Mouse (Mus musculus): ENCODE measurements around the gene Tm9sf3.
"Not testable (repeated sequence)": the region's sequence is repeated elsewhere in the genome, so short reads cannot be mapped to it uniquely, and the experiment has no call there.

The Tm9sf3 gene

GRCm38 (mm10) chr19:41263630-41264295, at the start of gene Tm9sf3:
Gene Tm9sf3 (minus strand): TSS chr19:41263997.
- DNase-seq = peak; percentile 81 to 83

DNA sequence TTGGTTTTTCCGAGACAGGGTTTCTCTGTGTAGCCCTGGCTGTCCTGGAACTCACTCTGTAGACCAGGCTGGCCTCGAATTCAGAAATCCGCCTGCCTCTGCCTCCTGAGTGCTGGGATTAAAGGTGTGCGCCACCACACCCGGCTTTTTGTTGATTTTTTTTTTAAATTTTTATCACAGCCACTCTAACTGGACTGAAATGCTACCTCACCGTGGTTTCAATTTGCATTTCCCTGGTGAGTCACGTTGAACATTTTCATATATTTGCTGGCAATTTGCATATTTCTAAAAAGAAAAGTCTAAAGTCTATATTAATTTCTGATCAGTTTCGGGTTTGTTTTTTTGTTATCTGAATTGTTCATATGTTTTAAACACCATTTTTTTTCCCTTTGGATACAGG, 48.8 kb upstream of the Tm9sf3 start:
- not testable (repeated sequence) for DNase-seq

GRCm38 (mm10) chr19:41312027-41312426, 48.2 kb upstream of the Tm9sf3 start:
- DNase-seq = no peak

DNA sequence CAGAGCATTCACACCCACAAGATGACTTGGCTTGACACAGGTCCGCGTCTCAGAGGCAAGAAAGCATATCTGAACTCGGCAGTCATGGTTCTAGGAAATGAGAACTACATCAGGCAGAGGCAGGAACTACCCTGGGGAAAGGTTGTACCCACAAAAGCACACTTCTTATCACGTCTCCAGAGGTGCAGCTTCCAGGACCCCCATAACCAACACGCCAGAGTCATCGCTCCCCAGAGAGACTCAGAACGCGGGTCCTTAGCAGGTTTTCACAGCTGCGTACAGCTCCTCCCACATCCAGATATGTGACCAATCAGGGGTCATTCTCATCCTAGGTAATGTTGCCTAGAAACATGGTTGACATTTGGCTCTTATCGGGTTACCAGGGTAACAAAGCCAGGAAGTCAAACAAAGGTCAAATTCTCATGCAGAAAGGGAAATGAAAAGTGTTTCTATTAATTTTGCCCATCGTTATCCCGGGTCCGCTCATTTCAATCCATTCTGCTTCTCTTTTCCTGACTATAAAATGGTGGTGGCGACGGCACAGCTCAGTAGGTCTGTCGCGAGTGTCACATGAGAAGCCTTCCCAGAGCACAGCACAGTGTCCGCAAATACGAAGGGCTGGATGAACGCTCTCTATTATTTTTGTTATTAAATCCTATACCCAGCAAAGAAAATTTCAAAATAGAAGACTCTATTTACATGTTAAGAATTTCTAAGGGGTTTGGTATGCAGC, 47.3 kb upstream of the Tm9sf3 start:
- DNase-seq = no peak

GRCm38 (mm10) chr19:41303933-41304332, 40.1 kb upstream of the Tm9sf3 start:
- DNase-seq = no peak

DNA sequence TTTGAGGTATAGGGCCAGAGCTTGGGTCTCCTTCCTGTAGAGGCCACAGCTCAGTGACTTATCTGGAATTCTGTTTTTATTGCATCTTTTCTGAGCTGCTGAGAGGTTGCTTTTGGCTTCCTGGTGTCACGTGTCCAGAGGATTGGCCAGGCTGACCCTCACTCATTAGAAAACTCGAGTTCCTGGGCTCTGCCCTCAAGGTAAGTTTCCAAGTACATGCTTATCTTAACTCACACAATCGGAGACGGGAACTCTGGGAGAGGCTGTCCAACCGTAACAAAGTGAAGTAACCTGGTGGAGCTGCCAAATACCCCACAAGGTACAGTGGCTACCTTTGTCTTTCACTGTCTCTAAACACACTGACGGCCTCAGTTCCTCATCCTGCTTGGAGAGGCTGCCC, 39.6 kb upstream of the Tm9sf3 start:
- no peak for DNase-seq

DNA sequence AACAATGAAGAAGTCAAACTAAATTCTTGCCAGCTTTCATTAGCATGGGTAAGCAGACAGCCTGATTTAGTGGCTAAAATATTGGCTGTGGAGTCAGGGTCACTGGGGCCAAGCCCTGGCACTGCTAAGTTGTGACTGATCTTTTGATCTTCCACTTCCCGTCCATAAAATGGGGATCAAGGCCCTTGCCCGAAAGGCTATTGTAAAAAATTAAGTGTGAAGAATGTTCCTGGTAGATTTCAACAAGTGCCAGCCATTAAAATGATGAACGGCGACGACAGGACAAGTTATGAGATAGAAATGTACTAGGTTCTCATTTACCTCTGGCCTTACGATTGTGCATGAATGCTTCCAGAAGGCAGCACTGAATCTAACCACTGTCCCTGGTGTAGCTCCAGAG, 38.1 kb upstream of the Tm9sf3 start:
- DNase-seq = no peak

- no peak for DNase-seq
Measured at GRCm38 (mm10) chr19:41299446-41299845, 35.6 kb upstream of the Tm9sf3 start.

GRCm38 (mm10) chr19:41290952-41291619, 27.3 kb upstream of the Tm9sf3 start:
- no peak for DNase-seq

- DNase-seq = no peak
Measured at GRCm38 (mm10) chr19:41288568-41288967, 24.8 kb upstream of the Tm9sf3 start.

DNA sequence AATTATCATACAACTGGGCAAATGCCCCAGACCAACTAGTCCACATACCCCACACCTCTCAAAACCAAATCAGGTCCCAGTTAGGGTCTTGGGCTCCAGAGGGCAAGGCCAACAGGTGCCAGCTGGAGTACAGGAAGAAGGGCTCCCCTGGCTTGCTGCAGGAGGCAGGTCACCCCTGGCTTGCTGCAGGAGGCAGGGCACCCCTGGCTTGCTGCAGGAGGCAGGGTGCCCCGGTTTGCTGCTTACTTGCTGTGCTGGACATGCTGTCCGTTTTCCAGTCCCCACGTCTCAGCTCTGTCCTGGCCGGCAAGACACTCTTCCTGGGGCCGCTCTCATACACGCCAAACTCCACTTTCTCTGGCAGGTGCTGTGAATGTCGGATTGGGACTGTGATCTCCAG, 23.4 kb upstream of the Tm9sf3 start:
- no peak for DNase-seq

DNA sequence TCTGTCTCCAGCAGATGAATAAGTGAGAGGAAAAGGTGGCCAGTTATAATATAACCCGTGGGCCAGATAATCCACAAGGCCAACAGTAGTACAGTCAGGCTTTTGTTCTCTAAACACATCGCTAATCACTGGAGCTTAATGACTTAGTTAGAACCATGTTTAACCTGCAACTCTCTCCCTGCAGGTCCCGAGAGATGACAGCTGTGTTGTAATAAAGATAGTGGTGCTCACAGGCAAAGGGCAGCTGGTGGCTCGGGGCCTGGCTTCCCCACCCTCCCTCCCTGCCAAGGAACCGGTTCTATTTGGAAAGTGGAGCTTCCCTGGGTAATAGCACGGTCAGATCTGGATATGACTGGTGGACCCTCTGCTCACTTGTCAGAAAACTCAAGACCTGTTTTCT, 20.7 kb upstream of the Tm9sf3 start:
- no peak for DNase-seq

- no peak for DNase-seq
Measured at GRCm38 (mm10) chr19:41282718-41283117, 18.9 kb upstream of the Tm9sf3 start.

- no peak for DNase-seq
Measured at GRCm38 (mm10) chr19:41282216-41282615, 18.4 kb upstream of the Tm9sf3 start.

- DNase-seq = no peak
Measured at GRCm38 (mm10) chr19:41279724-41280244, 16.0 kb upstream of the Tm9sf3 start.

- DNase-seq = no peak
Measured at GRCm38 (mm10) chr19:41278606-41279005, 14.8 kb upstream of the Tm9sf3 start.

DNA sequence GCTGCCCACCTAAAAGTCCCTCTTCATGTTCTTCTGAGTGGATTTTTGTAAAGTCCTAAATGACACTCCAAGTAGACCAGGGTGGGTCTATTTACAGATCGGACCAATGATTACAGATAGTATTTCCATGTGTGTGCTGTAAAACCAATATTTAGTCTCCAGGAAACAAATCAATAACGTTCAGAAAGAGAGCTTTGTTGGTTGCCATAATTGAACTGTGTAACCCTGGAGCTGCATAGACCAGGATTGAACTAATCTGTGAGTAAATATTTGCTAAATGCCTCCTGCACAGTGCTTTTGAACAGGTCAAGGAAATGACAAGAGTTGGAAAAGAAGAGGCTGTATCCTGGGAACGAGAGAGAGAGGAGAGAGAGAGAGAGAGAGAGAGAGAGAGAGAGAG, 11.8 kb upstream of the Tm9sf3 start:
- no peak for DNase-seq

GRCm38 (mm10) chr19:41270906-41271305, 7.1 kb upstream of the Tm9sf3 start:
- no peak for DNase-seq

DNA sequence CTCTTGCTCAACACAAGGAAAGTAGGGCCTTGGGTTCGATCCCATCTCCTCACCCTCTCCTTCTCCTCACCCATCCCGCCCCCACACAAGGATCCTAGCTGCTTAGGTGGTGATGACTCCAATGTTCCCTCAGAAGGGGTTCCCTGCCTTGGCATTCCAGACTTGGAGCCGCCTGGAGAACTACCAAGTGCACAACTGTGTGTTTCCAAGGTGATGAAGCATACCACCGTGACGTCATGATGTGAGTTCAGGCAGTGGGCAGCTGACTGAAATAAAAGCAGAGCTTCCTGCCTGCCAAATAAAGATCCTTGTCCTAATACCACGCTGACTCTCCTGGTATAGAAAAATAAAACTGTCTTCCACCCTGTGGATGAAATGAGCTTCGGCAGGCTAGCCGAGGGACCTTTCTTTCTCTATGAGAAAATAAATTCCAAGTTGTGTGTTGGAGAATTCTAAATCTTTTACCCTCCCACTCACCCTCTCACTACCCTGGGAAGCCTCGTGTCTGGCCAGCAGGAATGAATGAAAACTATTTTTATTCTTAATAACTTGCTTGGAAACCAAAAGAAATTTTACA, 6.4 kb upstream of the Tm9sf3 start:
- peak in 1 of 2 experiments; percentile 11 for DNase-seq

GRCm38 (mm10) chr19:41266251-41266901, 2.6 kb upstream of the Tm9sf3 start:
- DNase-seq = no peak

- DNase-seq = peak in 1 of 2 experiments; percentile 14
Measured at GRCm38 (mm10) chr19:41264331-41264799, 568 bp upstream of the Tm9sf3 start.
